Mouse (Mus musculus): ENCODE measurements around the gene Nrcam. TPM values are rescaled to one million over a fixed set of nuclear protein-coding genes. Genes with fewer than 3 reads are reported as not detected.

Gene Nrcam
- total RNA-seq, 2 experiments from 2014 or later = 0.15 TPM; not detected in 1

DNA sequence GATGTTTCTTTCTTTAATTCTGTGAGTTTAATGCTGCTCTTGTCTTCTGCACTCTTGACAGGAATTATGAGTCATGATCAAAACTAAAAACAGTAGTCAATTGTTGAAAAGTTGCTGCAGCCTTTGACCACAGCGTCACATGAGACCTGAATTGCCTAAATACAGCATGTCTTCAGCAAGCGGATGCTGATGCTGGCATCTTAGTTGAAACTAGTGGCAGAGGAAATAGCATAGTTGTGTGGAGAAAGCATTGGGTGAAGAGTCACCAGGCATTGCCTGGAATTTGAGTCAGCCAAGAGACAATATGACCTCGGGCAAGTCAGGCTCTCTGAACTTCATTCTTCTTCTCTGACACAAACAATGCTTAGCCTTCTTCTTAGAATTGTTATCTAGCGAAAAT lies 26.4 kb downstream of the Nrcam start:
- ATAC-seq (replicated peaks; ENCODE audit: low FRiP score, poor library complexity, severe bottlenecking) = no peak

DNA sequence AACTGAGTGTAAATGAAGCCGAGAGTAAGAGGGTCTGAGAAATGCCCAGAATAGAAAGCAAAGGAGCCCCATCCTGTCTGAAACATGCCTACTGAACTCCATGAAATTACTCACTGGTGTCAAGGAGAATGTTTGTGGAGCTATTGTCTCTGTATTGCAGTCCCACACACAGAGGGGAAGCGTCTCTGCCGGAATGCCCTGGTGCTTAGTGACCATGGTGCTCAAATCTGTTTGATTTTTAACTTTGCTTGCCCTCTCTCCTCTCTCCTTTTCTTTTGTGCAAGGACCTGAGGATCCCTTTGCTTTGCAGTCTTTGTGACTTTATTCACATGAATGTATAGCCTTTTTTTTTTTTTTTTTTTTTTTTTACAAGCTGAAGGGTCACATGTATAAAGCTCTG lies 28.8 kb downstream of the Nrcam start:
- ATAC-seq (replicated peaks; ENCODE audit: low FRiP score, poor library complexity, severe bottlenecking) = no peak

DNA sequence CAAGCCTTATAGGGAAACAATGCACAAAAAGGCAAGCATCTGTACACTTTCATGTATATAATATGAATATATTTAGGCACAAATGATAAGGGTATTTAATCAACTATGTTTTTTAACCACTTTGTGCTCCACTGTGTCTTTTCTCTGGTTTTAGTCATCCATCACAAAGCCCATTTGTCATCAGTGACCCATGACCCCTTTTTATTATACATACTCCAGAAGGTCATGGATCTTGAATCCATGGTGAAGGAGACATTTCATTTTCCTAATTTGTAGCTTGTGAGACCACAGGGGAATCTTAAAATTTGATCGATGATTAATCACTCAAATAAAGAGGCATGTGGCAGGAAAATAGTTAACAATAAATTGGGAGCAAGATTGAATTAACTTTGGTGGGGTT lies 29.2 kb downstream of the Nrcam start:
- ATAC-seq (replicated peaks; ENCODE audit: low FRiP score, poor library complexity, severe bottlenecking) = no peak

DNA sequence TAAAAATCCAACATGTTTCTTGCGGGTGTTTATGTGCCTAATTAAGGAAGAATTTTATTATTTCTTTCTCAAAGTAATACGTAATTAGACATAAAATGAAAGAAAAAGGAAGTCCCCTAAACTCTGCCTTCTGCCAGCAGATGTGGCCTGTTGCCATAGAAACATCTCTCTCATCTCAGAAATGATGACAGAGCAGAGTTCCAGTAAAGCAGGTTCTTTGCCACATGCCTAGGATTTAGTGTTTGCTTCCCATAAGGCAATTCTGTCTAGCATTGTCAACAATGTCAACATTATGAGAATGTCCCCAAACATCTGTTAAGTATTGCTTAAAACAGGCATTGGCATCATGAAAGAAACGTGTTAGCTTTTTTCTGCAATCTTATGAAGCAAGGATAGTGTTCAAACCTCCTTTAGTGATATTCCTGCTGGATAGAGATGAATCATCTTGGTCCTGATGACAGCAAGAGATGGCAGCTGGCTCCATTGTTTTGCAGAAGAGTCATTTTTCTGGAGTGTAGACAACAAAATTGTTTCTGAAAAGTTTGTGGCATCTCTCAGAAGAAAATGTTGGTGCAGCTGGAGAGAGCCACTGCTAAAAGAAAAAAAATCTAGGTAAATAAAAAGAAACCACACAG lies 42.5 kb downstream of the Nrcam start:
- no peak for ATAC-seq (replicated peaks; ENCODE audit: low FRiP score, poor library complexity, severe bottlenecking)

DNA sequence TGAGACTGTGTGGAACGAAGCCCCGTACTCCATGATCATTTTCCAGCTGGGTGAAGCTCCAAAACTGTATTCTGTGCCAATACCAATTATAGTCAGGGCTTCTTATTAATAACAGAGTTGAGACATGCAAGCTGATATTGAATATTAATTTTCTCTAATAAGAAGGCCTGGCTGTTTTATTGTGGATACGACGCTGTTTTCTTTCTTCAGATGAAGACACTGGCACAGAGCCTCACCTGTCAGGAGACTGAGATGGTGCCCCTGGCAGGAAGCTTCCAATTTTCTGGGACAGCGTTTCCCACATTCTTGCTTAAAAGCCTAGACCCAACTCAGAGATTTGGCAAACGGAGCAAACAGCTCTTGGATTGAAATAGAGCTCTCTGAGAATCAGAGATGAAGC lies 47.3 kb downstream of the Nrcam start:
- no peak for ATAC-seq (replicated peaks; ENCODE audit: low FRiP score, poor library complexity, severe bottlenecking)

DNA sequence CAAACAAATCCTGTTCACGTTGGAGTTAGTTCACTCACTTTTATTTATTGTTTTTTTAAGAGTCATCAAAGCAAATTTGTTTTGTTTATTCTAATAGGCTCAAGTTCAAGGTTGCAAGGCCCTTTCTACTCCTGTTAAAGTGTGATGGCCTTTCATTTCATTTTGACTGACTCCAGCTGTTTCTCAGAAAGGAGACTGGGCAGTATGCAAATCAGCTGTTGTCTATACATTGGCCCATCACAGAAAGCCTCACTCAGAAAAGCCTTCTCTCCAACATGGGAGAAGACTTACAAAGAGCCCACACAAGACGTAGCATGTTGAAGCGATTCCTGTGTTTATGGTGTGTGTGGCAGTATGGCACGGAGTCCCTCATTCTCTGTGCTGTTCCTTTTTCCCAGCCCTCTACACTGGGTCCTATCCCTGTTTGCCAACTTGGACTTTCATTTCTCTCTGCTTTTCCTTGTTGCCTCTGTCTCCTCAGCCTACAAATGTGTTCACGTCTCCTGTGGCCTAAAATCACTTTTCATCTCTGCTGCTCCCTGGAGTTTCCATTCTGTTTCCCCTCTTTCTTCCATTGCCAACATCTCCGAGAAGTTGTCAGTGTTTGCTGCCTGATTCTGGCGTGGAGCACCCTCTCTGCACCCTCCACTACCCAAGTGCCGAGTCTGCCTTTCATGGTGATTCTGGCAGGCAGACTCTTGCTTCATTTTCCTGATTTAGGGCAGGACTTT lies 49.9 kb downstream of the Nrcam start:
- no peak for ATAC-seq (replicated peaks; ENCODE audit: low FRiP score, poor library complexity, severe bottlenecking)

DNA sequence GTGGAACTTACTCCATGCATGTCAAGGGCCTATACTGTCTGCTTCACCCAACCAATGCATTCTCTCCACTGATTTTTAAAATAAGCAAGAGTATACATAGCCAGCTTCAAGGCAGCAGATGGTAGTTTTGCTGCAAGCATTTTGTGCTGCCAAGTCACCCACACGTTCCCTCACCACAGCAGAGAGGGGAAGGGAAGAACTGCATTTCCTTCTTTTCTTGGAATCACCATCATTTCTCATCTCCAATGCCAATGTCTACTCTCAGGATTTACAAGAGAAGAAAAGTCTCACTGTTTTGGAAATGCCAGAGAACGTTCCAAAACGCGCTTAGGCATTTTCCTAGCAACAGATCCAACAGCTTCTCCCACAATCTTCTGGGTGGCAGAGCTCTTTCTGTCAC lies 52.1 kb downstream of the Nrcam start:
- no peak for ATAC-seq (replicated peaks; ENCODE audit: low FRiP score, poor library complexity, severe bottlenecking)

DNA sequence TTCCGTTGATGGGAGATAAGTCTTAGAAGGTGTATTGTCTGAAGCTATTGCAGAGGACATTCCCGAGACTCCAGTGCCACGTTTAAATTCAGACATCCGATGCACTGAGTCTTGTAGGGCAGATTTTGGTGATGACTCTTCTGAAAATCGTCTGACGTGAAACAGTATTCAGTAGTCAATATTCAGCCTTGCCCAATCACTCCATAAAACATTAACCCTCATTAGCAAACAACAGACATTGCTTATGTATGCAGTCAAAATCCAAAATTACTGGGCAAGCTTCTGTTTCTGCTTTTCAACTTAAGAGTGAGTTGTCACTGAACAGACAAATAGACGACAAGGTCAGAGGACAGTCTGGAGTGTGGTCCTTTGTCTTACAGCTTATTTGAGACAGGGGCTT lies 57.7 kb downstream of the Nrcam start:
- ATAC-seq (replicated peaks; ENCODE audit: low FRiP score, poor library complexity, severe bottlenecking) = no peak

DNA sequence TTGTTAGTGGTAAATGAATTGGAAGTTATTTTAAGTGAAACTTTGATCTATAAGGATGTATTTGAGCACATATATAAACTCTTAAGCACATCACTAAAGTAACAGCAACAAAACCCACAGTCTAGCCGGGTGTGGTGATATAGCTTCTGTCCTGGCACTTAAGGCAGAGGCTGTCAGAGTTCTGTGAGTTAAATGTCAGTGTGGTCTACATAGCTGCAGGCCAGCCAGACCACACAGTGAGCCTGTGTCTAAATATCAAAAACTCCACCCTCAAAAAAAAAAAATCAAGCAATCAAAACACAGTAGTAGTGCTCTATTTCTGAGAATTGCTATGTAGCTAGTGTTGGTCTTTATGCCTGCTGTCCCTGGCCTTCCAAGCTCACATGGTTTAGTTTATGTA lies 59.5 kb downstream of the Nrcam start:
- no peak for ATAC-seq (replicated peaks; ENCODE audit: low FRiP score, poor library complexity, severe bottlenecking)

DNA sequence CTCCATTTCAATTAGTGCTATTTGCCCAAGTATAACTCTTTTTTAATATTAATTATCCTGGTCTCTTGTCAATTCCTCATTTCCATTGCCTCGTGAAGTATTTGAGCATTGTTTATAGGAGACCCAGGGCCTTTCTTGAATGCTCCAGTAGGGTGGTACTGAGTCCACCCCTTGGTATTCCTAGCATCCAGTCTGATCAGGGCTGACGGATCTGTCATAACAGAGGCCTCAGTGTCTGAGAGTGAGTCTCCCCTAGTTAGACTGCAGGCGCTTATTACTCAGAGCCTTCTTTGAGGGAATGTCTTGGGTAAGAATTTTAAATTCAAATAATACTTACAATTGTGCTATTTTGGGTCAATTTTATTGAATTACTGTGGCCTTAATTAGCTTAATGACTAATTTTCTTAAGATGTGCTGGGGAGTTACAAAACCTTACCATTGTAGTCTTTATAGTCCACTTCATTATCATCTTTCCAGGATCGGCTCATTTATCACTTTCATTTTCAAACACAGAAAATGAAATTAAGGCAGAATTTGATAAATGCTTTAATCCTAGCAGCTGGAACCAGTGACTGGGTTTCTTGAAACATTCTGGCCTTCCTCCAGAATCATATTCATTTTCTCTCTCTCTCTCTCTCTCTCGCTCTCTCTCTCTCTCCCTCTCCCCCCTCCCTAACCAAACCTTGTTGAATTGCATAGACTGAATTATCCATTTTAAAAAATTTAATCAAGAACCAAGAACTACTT lies 61.9 kb downstream of the Nrcam start:
- ATAC-seq (replicated peaks; ENCODE audit: low FRiP score, poor library complexity, severe bottlenecking) = no peak

DNA sequence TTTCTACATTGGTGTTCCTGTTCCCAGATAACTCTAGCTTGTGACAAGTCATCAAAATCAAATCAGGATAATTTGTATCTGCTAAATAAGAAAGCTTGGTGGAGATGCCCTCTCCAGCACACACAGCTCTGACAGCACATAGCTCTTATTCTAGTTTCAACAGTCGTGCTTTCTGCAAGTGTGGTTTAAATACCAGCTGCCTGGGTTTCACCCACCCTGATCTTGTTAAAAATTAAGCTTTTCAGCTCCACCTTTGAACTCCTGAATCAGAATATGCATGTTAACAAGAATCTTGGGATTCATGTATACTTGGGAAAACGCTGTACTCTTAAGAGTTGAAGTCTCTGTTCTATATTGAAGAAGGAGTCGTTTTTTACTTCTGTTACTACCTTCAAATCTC lies 66.2 kb downstream of the Nrcam start:
- ATAC-seq (replicated peaks; ENCODE audit: low FRiP score, poor library complexity, severe bottlenecking) = no peak

DNA sequence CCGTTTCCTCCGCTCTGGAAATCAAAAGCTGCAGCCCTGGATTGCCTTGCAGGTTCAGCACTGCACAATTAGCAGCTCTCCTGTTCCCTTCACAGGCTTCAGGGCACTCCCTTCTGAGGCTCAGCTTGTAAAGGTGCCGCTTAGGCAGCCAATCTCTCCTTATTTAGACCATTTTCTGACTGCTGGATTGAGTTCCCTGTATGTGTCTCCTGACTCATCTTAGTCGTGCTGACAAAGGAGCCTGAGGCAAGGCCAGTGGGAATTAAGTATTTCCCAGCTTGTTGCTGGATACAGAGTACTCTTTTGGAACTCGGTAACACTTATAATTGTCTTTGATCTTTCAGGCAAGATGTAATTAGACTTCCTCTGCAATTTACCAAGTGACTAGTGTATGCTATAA lies 69.1 kb downstream of the Nrcam start:
- no peak for ATAC-seq (replicated peaks; ENCODE audit: low FRiP score, poor library complexity, severe bottlenecking)

DNA sequence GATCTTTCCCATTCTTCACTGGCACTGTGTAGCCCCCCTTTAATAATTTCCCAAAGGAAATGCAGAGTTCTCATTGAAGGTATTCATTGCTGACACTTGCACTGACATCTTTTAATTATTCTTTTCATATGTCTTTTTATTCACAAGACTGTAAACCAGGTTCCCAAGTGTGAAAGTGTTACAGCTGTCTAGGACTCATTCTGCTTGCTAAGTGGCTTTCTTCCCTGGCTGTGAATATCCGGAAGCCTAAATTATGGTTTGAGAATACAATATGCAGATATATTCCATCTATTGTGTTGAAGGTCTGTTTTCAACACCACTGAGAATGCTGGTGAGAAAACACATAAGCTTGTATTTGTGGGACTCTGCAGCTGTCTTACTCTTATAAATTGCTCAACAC lies 73.4 kb downstream of the Nrcam start:
- no peak for ATAC-seq (replicated peaks; ENCODE audit: low FRiP score, poor library complexity, severe bottlenecking)

DNA sequence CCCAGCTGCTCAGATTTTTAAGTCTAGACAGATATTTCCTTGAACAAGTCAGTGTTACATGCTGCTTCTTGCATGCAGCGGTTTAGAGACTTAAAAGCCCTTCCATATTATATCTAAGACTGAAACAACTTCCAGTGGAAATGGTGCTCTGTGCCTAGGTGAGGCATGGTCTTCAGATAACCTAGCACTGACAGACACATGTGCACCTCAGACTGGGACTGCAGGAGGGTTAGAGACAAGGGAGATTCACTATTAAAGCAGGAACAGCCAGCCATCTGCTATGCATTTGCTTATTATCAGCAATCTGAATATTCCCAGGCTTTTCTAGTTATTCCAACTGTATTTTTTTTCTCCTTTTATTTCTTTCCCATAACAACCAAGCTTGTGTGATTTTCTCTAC lies 74.6 kb downstream of the Nrcam start:
- no peak for ATAC-seq (replicated peaks; ENCODE audit: low FRiP score, poor library complexity, severe bottlenecking)

DNA sequence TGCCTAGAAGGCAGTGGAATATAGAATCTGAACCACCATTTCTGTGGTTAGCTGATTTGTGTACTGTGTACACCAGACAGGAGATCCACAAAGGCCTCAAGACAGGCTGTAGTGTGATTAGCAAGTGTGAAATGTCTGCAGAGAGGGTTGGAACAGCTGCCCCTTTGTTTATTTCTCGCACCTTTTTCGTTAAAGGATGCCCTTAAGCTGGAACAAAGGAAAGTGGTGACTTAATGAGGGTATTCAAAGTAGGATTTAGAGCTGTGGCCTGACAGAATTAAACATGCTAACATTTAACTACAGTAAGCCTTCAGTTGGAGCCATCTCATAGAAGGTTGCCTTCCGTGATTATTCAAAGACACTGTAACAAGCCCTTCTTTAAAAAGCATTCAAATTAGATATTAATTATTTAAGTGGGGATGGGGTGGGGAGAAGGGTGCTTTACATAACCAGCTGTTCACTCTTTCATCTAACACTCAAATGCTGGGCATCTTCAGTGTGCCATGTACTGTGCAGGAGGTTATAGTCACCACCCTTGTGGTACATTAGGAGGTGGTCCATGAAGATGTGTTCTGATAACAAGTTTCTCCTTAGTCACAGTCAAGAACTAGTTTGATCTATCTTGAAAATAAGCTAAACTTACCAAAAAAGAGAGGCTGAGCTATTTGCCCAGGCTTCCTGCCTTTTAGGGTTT lies 75.2 kb downstream of the Nrcam start:
- no peak for ATAC-seq (replicated peaks; ENCODE audit: low FRiP score, poor library complexity, severe bottlenecking)

DNA sequence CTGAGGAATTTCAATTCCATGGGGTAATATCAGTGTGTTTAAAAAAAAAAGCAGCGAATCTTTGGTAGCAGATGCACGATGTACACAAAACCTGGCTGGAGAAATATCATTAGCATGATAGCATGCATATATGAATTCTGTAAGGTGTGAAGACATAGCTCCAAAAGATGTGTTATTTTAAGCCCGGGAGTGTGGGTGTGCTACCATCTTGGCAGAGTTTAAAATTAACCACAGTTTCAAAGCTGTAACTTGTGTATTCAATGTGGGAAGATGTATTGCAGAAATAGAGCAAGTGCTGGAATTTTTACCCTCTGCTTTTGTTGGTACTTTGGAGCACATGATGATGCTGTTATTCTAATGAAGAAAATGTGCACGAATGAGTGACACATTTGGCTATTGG lies 81.1 kb downstream of the Nrcam start:
- ATAC-seq (replicated peaks; ENCODE audit: low FRiP score, poor library complexity, severe bottlenecking) = no peak

DNA sequence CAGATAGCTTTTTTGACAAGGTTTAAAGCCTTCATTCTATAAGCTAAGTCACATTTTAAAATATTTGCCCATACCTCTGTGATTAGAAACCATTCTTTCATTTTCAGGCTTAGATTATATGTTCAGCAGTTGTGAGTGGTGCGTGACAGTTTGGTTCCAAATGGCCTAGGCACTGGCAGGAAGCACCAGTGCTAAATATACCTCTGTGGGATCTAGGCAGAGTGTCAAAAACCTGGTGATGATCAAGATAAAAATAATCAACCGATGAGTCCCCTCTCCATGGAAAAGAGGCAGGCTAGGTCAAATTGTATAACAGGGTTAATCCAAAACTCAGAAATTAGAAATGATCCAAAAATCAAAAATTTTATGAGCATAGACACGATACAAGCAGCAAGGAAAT lies 82.3 kb downstream of the Nrcam start:
- ATAC-seq (replicated peaks; ENCODE audit: low FRiP score, poor library complexity, severe bottlenecking) = no peak

DNA sequence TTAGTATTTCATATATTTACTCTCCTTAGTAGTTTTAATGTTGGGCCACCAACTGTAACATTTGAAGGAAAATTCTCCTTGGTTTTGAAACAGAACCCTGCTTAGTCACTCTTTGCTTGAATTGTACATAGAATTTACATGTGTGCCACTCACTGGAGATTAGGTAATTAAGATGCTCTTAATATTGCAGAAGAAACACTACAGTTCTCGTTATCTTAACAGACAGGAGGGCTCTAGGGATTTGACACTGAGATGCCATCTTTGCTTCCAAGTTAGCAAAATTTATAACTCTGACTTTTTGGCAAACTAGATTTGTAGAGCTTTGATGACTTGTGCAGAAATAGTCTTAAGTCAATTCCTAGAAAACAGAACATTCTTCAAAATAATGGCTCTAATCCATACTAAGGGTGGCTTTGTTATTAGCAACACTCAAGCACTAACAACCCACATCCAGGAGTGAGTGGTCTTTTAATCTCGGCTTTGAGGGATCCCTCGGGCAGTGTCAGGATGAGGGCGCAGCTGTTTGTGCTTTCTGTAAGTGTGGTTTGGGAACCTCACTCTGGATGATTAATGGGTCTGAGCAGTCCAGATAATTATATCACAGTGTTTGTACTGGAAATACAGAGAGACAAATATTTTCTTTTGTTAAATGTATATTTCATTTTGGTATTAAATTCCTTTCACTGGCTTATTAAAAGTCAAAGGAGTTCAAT lies 93.6 kb downstream of the Nrcam start:
- ATAC-seq (replicated peaks; ENCODE audit: low FRiP score, poor library complexity, severe bottlenecking) = no peak

DNA sequence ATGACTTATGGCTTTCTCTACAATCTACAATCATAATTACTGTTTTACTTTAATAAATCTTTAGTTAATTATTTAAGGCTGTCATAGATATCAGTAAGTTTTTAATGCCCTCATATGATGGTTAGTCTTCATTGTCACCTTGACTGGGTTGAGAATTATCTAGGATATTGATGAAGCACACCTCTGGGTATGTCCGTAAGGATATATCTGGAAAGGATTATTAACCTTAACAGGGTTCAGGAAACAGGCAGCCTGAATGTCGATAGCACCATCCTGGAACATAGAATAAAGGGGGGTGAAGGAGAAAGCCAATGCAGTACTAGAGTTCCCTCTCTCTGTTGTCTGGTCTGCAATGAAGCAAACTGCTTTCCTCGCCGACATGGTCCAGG lies 94.2 kb downstream of the Nrcam start:
- ATAC-seq (replicated peaks; ENCODE audit: low FRiP score, poor library complexity, severe bottlenecking) = no peak

DNA sequence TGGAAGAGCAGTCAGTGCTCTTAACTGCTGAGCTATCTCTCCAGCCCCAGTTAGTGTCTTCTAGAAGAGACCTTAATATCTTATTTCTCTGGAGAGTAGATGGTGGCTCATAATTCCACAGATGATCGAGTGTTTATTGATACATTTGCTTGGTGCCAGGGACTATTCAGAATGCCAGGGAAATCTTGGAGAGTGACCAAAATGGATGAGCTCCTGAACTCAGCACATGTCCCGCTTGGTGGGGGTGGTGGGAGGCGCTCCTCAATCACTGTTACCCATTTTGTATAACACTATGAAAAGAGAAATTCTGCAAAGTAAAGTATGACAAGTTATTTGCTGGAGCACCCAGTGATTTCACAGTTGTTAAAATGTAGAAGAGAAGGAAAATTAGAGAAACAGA lies 95.3 kb downstream of the Nrcam start:
- no peak for ATAC-seq (replicated peaks; ENCODE audit: low FRiP score, poor library complexity, severe bottlenecking)

Data from erythroid progenitor cell, adult 5-6 weeks (primary cell).